Mouse (Mus musculus): ENCODE results near the gene Cnmd. TPM values are rescaled to one million over a fixed set of nuclear protein-coding genes. Genes with fewer than 3 reads are reported as not detected.

The Cnmd gene
- polyA plus RNA-seq, 1 experiment from 2014 or later: not detected

DNA sequence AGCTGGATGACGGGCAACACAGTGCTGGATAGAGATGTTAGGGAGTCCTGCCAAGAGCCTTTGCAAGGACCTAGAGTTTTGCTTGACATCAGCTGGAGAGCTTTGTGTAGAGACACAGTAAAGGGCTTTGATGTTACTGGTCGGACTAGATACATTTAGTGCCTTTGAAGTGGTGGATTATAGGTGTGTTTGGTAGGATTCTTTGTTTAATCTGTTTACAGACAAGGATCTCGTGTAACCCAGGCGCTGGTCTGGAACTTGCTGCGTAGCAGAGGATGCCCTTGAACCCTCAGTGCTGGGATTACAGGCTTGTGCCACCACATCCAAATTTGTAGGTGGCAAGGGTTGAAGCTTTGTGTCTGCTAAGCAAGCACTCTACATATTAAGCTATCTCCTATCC is 67.9 kb downstream of the Cnmd start:
- Histone ChIP-seq H3K27ac (ENCODE audit: low read depth) (no peak overlapping the region), H3K4me1 (replicated peaks; ENCODE audit: control insufficient read depth, insufficient read depth, low read length) (peaks cover 3% of the 10 kb centered on the region; the same call in 1 of the 2 replicates), H3K9me3 (ENCODE audit: control insufficient read depth, low read length) (no peaks in the 10 kb centered on the region)

DNA sequence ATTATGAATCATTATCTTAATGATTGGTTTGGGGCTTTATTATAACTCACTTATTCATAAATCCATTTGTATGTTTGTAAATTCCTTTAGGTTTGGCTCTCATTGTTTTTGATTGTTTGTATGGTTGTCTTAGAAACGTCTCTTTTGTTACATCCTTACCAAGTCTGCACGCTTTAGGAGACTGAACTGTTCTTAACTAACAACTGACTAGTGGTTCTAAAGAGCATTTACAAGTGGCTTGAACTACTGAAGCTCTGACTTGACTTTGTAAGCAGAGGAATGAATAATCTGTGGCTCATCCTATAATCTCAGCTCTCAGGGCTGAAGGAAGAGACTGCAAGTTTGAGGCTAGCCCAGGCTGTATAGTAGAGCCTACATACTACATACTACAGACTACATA is 70.4 kb downstream of the Cnmd start:
- no peaks in the 10 kb centered on the region for H3K9me3 ChIP-seq (ENCODE audit: control insufficient read depth, low read length)
- 91% methylated on average over 2 of the region's 2 CpGs for WGBS
- no peak overlapping the region for H3K4me3 ChIP-seq (ENCODE audit: low read depth, low read length)
- H3K4me2 ChIP-seq (ENCODE audit: low read length): no peak overlapping the region
- H3K36me3 ChIP-seq (ENCODE audit: control insufficient read depth, insufficient read depth, low read length): peaks cover 20% of the 10 kb centered on the region
- H3K9ac ChIP-seq (ENCODE audit: low read length): no peak overlapping the region
- no peaks in the 10 kb centered on the region for H3K27me3 ChIP-seq (replicated peaks; ENCODE audit: control insufficient read depth, insufficient read depth, low read length)
- no peak for ATAC-seq (replicated peaks; ENCODE audit: low FRiP score, low TSS enrichment, low read depth)
- H3K4me1 ChIP-seq (replicated peaks; ENCODE audit: control insufficient read depth, insufficient read depth, low read length): peaks cover 14% of the 10 kb centered on the region
- no peak for DNase-seq (ENCODE audit: low spot score)
- no peak overlapping the region for H3K27ac ChIP-seq (ENCODE audit: low read depth)

More for the DNA sequence above, 67.9 kb downstream of the Cnmd start:
- no peak overlapping the region for H3K4me3 ChIP-seq (ENCODE audit: low read depth, low read length)
- H3K9ac ChIP-seq (ENCODE audit: low read length): no peak overlapping the region
- WGBS: 93% methylated on average over 5 of the region's 5 CpGs
- H3K4me2 ChIP-seq (ENCODE audit: low read length): no peak overlapping the region
- no peaks in the 10 kb centered on the region for H3K27me3 ChIP-seq (replicated peaks; ENCODE audit: control insufficient read depth, insufficient read depth, low read length)
- H3K36me3 ChIP-seq (ENCODE audit: control insufficient read depth, insufficient read depth, low read length): peaks cover 41% of the 10 kb centered on the region
- ATAC-seq (replicated peaks; ENCODE audit: low FRiP score, low TSS enrichment, low read depth) (no peak), DNase-seq (ENCODE audit: low spot score) (no peak)

DNA sequence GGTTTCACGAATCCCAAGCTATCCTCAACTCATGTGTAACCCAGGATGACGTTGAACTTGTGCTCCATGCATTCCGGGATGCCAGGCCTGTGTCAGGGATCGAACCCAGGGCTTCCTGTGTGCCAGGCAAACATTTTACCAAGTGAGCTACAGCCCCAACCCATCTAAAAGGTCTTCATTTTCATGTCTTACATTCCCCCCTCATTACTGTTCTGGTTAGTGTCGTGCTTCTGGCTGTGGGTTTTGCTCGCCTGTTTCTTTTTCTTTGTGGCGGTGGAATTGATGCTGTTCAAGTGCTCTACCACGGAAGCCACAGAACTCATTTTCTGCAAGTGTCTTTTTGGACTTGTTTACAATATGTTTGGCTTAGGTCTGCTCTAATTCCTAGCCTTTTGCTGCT is 71.1 kb downstream of the Cnmd start:
- Histone ChIP-seq H3K4me2 (ENCODE audit: low read length) (no peak overlapping the region), H3K9ac (ENCODE audit: low read length) (no peak overlapping the region), H3K27me3 (replicated peaks; ENCODE audit: control insufficient read depth, insufficient read depth, low read length) (no peaks in the 10 kb centered on the region), H3K27ac (ENCODE audit: low read depth) (no peak overlapping the region), H3K4me1 (replicated peaks; ENCODE audit: control insufficient read depth, insufficient read depth, low read length) (peaks cover 16% of the 10 kb centered on the region), H3K36me3 (ENCODE audit: control insufficient read depth, insufficient read depth, low read length) (peaks cover 13% of the 10 kb centered on the region), H3K9me3 (ENCODE audit: control insufficient read depth, low read length) (no peaks in the 10 kb centered on the region), H3K4me3 (ENCODE audit: low read depth, low read length) (no peak overlapping the region)
- DNase-seq (ENCODE audit: low spot score) (no peak), ATAC-seq (replicated peaks; ENCODE audit: low FRiP score, low TSS enrichment, low read depth) (no peak)
- WGBS: 94% methylated on average over 8 of the region's 8 CpGs

DNA sequence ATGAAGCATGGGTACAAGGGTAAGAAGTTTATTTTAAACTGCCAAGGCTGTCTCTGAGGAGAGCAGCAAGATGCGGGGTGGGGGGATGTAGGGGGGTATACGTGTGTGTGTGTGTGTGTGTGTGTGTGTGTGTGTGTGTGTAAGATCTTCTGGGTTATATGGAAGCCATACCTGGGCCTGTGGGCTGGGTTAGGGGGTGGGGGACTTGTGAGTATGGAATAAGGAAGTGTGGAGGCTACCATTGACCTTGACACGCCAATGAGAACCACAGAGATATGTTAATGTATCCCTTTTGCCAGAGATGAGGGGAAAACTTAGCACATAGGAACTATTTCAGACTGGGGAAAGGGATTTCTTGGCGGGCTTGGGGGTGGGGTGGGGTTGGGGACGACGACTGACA is 72.6 kb downstream of the Cnmd start:
- DNase-seq (ENCODE audit: low spot score): no peak
- Histone ChIP-seq H3K27ac (ENCODE audit: low read depth) (no peak overlapping the region), H3K9me3 (ENCODE audit: control insufficient read depth, low read length) (no peaks in the 10 kb centered on the region), H3K4me3 (ENCODE audit: low read depth, low read length) (no peak overlapping the region), H3K27me3 (replicated peaks; ENCODE audit: control insufficient read depth, insufficient read depth, low read length) (no peaks in the 10 kb centered on the region), H3K36me3 (ENCODE audit: control insufficient read depth, insufficient read depth, low read length) (peaks cover 4% of the 10 kb centered on the region; the same call in 1 of the 2 replicates), H3K4me1 (replicated peaks; ENCODE audit: control insufficient read depth, insufficient read depth, low read length) (peaks cover 16% of the 10 kb centered on the region), H3K9ac (ENCODE audit: low read length) (no peak overlapping the region), H3K4me2 (ENCODE audit: low read length) (no peak overlapping the region)
- 95% methylated on average over 6 of the region's 6 CpGs for WGBS
- ATAC-seq (replicated peaks; ENCODE audit: low FRiP score, low TSS enrichment, low read depth): no peak

DNA sequence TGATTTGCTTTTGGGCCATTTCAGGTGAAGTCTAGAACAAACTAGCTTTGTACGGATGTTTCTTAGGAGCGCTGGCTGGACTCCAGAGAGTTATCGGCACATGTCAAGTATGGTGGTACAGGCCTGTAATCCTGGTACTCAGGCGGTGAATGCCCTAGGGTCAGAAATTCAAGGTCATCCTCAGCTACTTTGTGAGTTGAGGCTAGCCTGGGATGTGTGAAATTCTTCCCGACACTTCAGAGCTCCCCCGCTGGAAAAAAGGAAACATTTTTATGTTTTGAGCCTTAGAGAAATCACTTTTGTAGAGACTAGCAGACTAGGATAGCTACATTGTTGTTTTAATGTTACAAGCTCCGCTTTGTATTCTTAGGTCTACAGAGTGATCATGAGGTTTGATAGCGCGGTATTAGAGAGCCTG is 73.4 kb downstream of the Cnmd start:
- WGBS: 83% methylated on average over 9 of the region's 9 CpGs
- Histone ChIP-seq H3K4me3 (ENCODE audit: low read depth, low read length) (peak overlapping the region; percentile 87), H3K9me3 (ENCODE audit: control insufficient read depth, low read length) (no peaks in the 10 kb centered on the region), H3K4me1 (replicated peaks; ENCODE audit: control insufficient read depth, insufficient read depth, low read length) (peaks cover 16% of the 10 kb centered on the region), H3K27ac (ENCODE audit: low read depth) (no peak overlapping the region), H3K36me3 (ENCODE audit: control insufficient read depth, insufficient read depth, low read length) (no peaks in the 10 kb centered on the region), H3K27me3 (replicated peaks; ENCODE audit: control insufficient read depth, insufficient read depth, low read length) (no peaks in the 10 kb centered on the region), H3K9ac (ENCODE audit: low read length) (peak overlapping the region; percentile 79; the same call in 1 of the 2 replicates), H3K4me2 (ENCODE audit: low read length) (peak overlapping the region; percentile 93)
- ATAC-seq (replicated peaks; ENCODE audit: low FRiP score, low TSS enrichment, low read depth) (no peak), DNase-seq (ENCODE audit: low spot score) (no peak)

DNA sequence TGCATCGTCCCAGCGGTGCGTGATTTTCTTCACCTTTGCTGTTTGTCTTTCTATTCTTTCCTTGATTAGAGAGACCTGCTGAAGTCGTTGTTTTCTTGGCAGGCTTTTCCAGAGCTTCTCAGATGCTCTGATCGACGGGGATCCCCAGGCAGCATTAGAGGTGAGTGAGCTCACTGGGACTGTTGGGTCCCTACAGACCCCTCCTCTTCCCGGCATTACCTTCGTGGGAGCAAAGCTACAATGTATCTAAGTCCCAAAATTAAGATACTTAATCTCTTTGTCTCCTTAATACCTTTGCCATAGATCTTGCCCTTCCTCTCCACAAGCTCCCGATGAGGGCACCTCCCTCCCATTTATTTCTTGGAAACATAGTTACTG is 74.1 kb downstream of the Cnmd start:
- peaks cover 16% of the 10 kb centered on the region for H3K4me1 ChIP-seq (replicated peaks; ENCODE audit: control insufficient read depth, insufficient read depth, low read length)
- peak overlapping the region; percentile 87 for H3K4me3 ChIP-seq (ENCODE audit: low read depth, low read length)
- DNase-seq (ENCODE audit: low spot score) (no peak), ATAC-seq (replicated peaks; ENCODE audit: low FRiP score, low TSS enrichment, low read depth) (peak; percentile 41)
- no peaks in the 10 kb centered on the region for H3K27me3 ChIP-seq (replicated peaks; ENCODE audit: control insufficient read depth, insufficient read depth, low read length)
- peak overlapping the region; percentile 93 for H3K4me2 ChIP-seq (ENCODE audit: low read length)
- under 1% methylated on average over 9 of the region's 9 CpGs for WGBS
- peak overlapping the region; percentile 79 for H3K9ac ChIP-seq (ENCODE audit: low read length)
- H3K36me3 ChIP-seq (ENCODE audit: control insufficient read depth, insufficient read depth, low read length): peaks cover under 1% of the 10 kb centered on the region; the same call in 1 of the 2 replicates
- H3K9me3 ChIP-seq (ENCODE audit: control insufficient read depth, low read length): no peaks in the 10 kb centered on the region
- H3K27ac ChIP-seq (ENCODE audit: low read depth): peak overlapping the region; percentile 98; the same call in 1 of the 2 replicates

Other genes starting within 250 kb of the Cnmd start
- 11.6 and 14.4 TPM in 2 replicates for gene Kbtbd7, start 235.7 kb downstream of the Cnmd start, polyA plus RNA-seq (2014; fragmentation: Nextera tagmentation; extraction: Ambion mirVana)
- gene Kbtbd6, start 210.3 kb downstream of the Cnmd start, polyA plus RNA-seq (2014; fragmentation: Nextera tagmentation; extraction: Ambion mirVana): 3.5 and 3.6 TPM in 2 replicates
- 27.0 and 27.7 TPM in 2 replicates for gene Elf1, start 181.0 kb downstream of the Cnmd start, polyA plus RNA-seq (2014; fragmentation: Nextera tagmentation; extraction: Ambion mirVana)
- 39.5 and 42.9 TPM in 2 replicates for gene Wbp4, start 180.7 kb downstream of the Cnmd start, polyA plus RNA-seq (2014; fragmentation: Nextera tagmentation; extraction: Ambion mirVana)
- gene Sugt1, start 74.5 kb downstream of the Cnmd start, polyA plus RNA-seq (2014; fragmentation: Nextera tagmentation; extraction: Ambion mirVana): 121 and 124 TPM in 2 replicates
- gene Pcdh8, start 109.1 kb upstream of the Cnmd start, polyA plus RNA-seq (2014; fragmentation: Nextera tagmentation; extraction: Ambion mirVana): 0.19 and 0.31 TPM in 2 replicates